Mouse (Mus musculus) right cerebral cortex, adult 18-20 months (tissue): ENCODE results near the gene Itga11.
"Not testable (repeated sequence)": the region's sequence is repeated elsewhere in the genome, so short reads cannot be mapped to it uniquely, and the experiment has no call there.

Experiments used
- DNase-seq: peaks from one replicate; pipeline ENCODE4 v3.0.0; 2022; ENCODE audit warnings: mixed read lengths

Itga11 gene

GRCm38 (mm10) chr9:62819494-62819893 lies 141.9 kb downstream of the Itga11 start:
- DNase-seq: no peak

DNA sequence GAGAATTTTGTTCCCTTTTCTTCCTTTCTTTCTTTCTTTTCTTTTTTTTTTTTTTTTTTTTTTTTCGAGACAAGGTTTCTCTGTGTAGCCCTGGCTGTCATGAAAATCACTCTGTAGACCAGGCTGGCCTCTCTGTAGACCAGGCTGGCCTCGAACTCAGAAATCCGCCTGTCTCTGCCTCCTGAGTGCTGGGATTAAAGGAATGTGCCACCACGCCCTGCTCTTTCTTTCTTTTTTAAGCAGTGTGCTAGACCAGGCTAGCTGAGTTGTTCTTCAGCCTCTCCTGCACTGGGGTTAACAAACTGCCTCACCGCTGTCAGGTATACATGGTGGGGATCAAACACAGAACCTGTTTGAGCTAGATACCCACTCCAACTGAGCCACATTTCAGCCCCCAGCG lies 142.3 kb downstream of the Itga11 start:
- DNase-seq: not testable (repeated sequence)

GRCm38 (mm10) chr9:62820829-62821228 lies 143.2 kb downstream of the Itga11 start:
- DNase-seq: no peak

DNA sequence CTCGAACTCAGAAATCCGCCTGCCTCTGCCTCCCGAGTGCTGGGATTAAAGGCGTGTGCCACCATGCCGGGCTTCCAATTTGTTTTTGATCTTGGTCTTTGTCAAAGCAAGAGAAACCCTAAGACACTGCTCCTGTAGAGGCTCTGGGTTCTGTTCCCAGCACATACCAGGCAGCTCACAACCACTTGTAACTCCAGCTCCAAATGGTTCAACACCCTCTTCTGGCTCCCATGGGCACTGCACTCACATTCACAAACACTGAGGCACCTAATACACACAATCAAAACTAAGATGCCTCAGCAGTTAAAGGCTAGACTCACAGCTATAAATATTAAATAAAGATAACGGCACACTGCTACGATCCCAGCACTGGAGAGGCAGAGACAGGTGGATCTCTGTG lies 144.2 kb downstream of the Itga11 start:
- DNase-seq: no peak

- no peak for DNase-seq
These were observed 148.3 kb downstream of the Itga11 start for GRCm38 (mm10) chr9:62825791-62826393.

- no peak for DNase-seq
These were observed 148.8 kb downstream of the Itga11 start for GRCm38 (mm10) chr9:62826456-62826855.

GRCm38 (mm10) chr9:62827939-62828652 lies 150.5 kb downstream of the Itga11 start:
- DNase-seq: peak; percentile 54

- peak; percentile 95 for DNase-seq
These were observed 151.0 kb downstream of the Itga11 start for GRCm38 (mm10) chr9:62828662-62829086.

DNA sequence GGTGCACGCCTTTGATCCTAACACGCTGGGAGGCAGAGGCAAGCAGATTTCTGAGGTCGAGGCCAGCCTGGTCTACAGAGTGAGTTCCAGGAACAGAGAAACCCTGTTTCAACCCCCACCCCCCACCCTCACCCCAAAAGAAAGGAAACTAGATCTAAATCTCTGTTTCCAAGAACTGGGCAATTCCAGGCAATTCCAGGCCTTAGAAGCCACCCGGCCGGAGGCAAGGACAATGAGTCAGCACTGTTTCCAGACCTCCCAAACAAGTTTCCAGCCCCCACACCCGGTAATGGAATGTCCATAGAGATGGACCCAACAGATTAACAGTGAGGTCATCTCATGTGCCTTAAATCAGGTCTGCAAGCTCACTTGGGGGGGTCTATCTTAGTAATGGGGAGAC lies 152.3 kb downstream of the Itga11 start:
- DNase-seq: no peak
